Mouse (Mus musculus) liver, embryonic 14.5 days (tissue): Measurements from ENCODE around the gene Ntm.

Experiments
- CTCF ChIP-seq: IDR thresholded peaks from 2 replicates; pipeline ENCODE4 v1.5.1; 2016; ENCODE audit warnings: antibody characterized with exemption, low read depth, control low read depth
- EP300 ChIP-seq: IDR thresholded peaks from 2 replicates; pipeline ENCODE4 v1.6.1; 2016; ENCODE audit warnings: antibody characterized with exemption, low read depth

GRCm38 (mm10) chr9:29514588-29515356, 448.2 kb downstream of the Ntm start:
- TF ChIP-seq CTCF, result no peak
- no peak for TF ChIP-seq EP300
